Mouse (Mus musculus) cortical plate, adult 2 months (tissue): ENCODE measurements around the gene Dhrs7c. TPM values are rescaled to one million over a fixed set of nuclear protein-coding genes. Genes with fewer than 3 reads are reported as not detected.

Experiments used
- H3K27ac ChIP-seq: fragments of 200-500 bp; 2 replicates; pipeline ENCODE4 v1.5.1; 2012; ENCODE audit warnings: low read length, control low read depth, inconsistent platforms; ENCODE audit not compliant: insufficient read depth
- H3K4me1 ChIP-seq: fragments of 200-500 bp; 2 replicates; pipeline ENCODE4 v1.6.1; 2011; ENCODE audit warnings: low read length; ENCODE audit not compliant: control insufficient read depth, insufficient read depth
- H3K4me3 ChIP-seq: fragments of 200-500 bp; 2 replicates; pipeline ENCODE4 v1.5.1; 2011; ENCODE audit warnings: mild to moderate bottlenecking, low read length, control low read depth; ENCODE audit not compliant: insufficient read depth
- CTCF ChIP-seq: fragments of 200-500 bp; IDR thresholded peaks from 2 replicates; pipeline ENCODE4 v1.5.1; 2011; ENCODE audit warnings: mild to moderate bottlenecking, control low read depth, low read length; ENCODE audit not compliant: insufficient read depth; ENCODE audit errors: extremely low read depth
- POLR2A ChIP-seq: fragments of 200-500 bp; IDR thresholded peaks from 2 replicates; pipeline ENCODE4 v1.6.1; 2011; ENCODE audit warnings: mild to moderate bottlenecking, low read length, control low read depth; ENCODE audit not compliant: insufficient read depth; ENCODE audit errors: extremely low read depth
- polyA plus RNA-seq: library from polyadenylated mRNA; depleted of rRNA; stranded (reverse); fragments of >200 nt; gene quantifications from 2 replicates; pipeline ENCODE4 v1.2.3, GENCODE M21; 2012; rRNA removed

The Dhrs7c gene
- polyA plus RNA-seq, 1 experiment: 0.13 TPM

- Histone ChIP-seq H3K27ac (no peak overlapping the region), H3K4me1 (no peaks in the 10 kb centered on the region), H3K4me3 (no peak overlapping the region)
- no peak for TF ChIP-seq POLR2A
These were observed 41.8 kb downstream of the Dhrs7c start for GRCm38 (mm10) chr11:67839810-67840209.

DNA sequence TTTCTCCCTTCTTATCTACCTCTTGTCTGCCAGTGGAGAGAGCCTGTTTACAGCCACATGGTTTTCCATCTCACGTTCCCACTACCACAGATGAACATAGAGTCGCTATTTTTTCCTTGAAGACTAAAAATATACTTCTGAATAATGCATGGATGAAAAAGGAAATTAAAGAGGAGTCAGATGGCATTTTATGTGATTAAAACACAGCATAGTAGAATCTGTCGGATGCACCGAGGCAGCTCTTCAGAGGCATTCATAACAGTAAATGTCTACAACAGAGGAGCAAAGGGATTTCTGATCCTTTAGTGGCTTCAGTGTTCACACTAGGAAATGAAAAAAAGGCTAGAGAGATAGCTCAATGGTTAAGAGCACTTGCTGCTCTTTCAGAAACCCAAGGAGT, 47.2 kb downstream of the Dhrs7c start:
- Histone ChIP-seq H3K4me1 (no peaks in the 10 kb centered on the region), H3K4me3 (no peak overlapping the region), H3K27ac (no peak overlapping the region)
- TF ChIP-seq CTCF (no peak), POLR2A (no peak)

- Histone ChIP-seq H3K27ac (no peak overlapping the region), H3K4me3 (no peak overlapping the region), H3K4me1 (no peaks in the 10 kb centered on the region)
- TF ChIP-seq CTCF (no peak), POLR2A (no peak)
These were observed 53.8 kb downstream of the Dhrs7c start for GRCm38 (mm10) chr11:67851770-67852169.

DNA sequence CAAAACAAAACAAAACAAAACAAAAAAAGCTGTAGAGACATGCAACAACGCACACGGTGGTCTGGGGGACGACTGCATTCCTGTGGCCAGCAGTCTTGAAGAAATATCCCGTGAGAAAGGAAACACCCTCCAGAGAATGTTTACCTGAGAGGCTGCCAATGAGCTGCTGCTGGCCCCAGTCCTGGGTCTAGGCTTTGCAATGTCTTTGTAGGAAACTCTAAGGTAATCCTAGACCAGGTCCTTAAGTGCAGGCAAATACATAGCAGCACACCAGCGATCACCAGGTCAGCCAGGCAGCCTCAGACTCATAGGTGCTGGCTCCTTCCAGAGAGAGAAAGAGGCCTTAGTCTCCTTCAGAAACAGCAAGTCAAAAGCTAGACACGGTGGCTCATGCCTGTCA, 56.0 kb downstream of the Dhrs7c start:
- H3K27ac ChIP-seq: no peak overlapping the region
- no peaks in the 10 kb centered on the region for H3K4me1 ChIP-seq
- TF ChIP-seq CTCF (no peak), POLR2A (no peak)
- H3K4me3 ChIP-seq: no peak overlapping the region

GRCm38 (mm10) chr11:67855035-67855434, 57.0 kb downstream of the Dhrs7c start:
- no peak for TF ChIP-seq POLR2A
- TF ChIP-seq CTCF: peak; percentile 58
- no peak overlapping the region for H3K27ac ChIP-seq
- no peaks in the 10 kb centered on the region for H3K4me1 ChIP-seq
- no peak overlapping the region for H3K4me3 ChIP-seq

GRCm38 (mm10) chr11:67858518-67858917, 60.5 kb downstream of the Dhrs7c start:
- Histone ChIP-seq H3K4me1 (no peaks in the 10 kb centered on the region), H3K27ac (no peak overlapping the region), H3K4me3 (no peak overlapping the region)
- TF ChIP-seq POLR2A: no peak
- TF ChIP-seq CTCF: no peak

DNA sequence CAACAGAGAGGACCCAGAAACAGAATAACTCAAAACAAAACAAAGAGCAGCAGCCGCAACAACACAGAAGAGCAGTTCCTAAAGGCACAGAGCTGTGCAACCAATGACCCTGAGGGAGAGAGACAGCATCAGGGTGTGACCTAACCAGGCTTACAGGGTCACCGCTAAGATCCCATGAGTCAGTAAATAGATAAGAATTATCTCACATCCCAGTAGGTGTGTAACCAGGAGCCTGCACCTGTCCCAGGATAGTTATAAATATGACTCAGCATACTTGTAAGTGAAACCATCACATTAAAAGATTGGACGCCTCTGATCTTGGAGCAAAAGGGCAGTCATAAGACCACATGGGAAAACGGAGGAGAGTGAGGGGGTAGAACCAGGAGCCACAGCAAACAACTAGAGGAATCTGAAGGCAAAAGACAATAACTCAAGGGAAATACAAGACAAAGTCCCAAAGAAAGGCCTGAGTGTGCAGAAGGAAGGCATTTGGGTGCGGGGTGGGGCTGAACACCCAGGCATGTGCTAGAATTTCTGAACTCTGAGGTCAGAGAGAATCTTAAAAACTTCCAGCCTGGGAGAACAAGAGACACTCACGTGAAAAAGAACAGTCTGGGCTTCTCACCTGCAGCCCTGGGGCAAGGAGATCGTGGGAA, 62.9 kb downstream of the Dhrs7c start:
- H3K4me1 ChIP-seq: peaks cover 2% of the 10 kb centered on the region; the same call in 1 of the 2 replicates
- no peak for TF ChIP-seq POLR2A
- TF ChIP-seq CTCF: no peak
- no peak overlapping the region for H3K27ac ChIP-seq
- no peak overlapping the region for H3K4me3 ChIP-seq

DNA sequence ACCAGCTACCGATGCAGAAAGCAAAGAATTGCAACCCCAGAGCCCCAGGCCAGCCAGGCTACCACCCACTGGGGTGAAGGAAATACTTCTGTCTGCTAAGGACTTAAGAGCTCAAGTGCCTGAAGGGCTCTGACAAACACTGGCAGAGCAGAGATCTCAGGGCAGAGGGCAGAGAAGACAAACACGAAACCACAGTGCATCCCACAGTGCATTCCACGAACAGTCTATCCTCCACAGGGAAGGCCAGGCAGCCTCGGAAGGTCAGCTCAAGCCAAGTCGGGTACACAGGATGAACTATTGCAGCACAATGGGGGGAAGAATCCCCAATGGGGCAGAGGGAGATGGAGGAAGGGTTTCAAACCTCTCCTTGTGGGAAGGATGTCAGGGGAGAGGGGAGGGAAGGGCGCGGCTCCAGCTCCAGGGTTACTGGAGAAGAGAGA, 63.4 kb downstream of the Dhrs7c start:
- Histone ChIP-seq H3K27ac (no peak overlapping the region), H3K4me3 (no peak overlapping the region), H3K4me1 (peaks cover 2% of the 10 kb centered on the region; the same call in 1 of the 2 replicates)
- no peak for TF ChIP-seq POLR2A
- TF ChIP-seq CTCF: no peak

GRCm38 (mm10) chr11:67865100-67865499, 67.1 kb downstream of the Dhrs7c start:
- peaks cover 2% of the 10 kb centered on the region; the same call in 1 of the 2 replicates for H3K4me1 ChIP-seq
- TF ChIP-seq POLR2A (no peak), CTCF (no peak)
- no peak overlapping the region for H3K4me3 ChIP-seq
- no peak overlapping the region for H3K27ac ChIP-seq

Other genes starting within 250 kb of the Dhrs7c start
- gene Rcvrn, start 102.9 kb upstream of the Dhrs7c start, polyA plus RNA-seq: 1.3 and 2.1 TPM in 2 replicates
- gene Glp2r, start 27.0 kb upstream of the Dhrs7c start, polyA plus RNA-seq: 1.3 and 2.0 TPM in 2 replicates
- 0.08 TPM in 2 replicates for gene Gsg1l2, start 23.6 kb upstream of the Dhrs7c start, polyA plus RNA-seq
- 6.1 and 7.6 TPM in 2 replicates for gene Usp43, start 124.0 kb downstream of the Dhrs7c start, polyA plus RNA-seq
- gene Cfap52, start 167.5 kb downstream of the Dhrs7c start, polyA plus RNA-seq: 0.89 and 1.4 TPM in 2 replicates
- gene Stx8, start 168.0 kb downstream of the Dhrs7c start, polyA plus RNA-seq: 34.7 TPM in 2 replicates